Mouse (Mus musculus) spleen, postnatal 10 days (tissue): ENCODE data around the gene Cnn3.

Source experiments
- DNase-seq, 2 experiments: peaks; one replicate each; pipeline ENCODE4 v3.0.0; 2021 to 2022; ENCODE audit warnings: low spot score in 2 of 2

The Cnn3 gene

DNA sequence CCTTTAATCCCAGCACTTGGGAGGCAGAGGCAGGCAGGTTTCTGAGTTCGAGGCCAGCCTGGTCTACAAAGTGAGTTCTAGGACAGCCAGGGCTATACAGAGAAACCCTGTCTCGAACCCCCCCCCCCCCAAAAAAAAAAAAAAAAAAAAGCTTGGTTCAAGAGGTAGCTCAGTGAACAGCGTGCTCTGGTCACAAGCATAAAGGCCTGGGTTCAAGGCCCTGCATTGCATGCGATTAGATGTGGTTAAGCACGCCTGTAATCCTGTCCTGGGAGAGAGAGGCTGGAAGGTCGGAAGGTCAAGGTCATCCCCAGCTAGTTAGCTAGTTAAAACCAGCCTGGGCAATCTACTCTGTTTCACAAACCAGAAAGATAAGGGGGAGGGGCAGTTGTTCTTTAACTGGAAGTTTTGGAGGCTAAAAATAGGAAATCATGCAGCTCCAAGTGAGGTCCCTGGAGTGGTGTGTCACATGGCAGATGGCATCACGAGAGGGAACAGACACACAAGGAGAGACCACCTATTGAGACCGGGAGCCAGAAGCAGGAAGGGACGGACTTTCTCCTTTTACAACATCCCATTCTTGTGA lies 7.4 kb upstream of the Cnn3 start:
- DNase-seq = no peak

DNA sequence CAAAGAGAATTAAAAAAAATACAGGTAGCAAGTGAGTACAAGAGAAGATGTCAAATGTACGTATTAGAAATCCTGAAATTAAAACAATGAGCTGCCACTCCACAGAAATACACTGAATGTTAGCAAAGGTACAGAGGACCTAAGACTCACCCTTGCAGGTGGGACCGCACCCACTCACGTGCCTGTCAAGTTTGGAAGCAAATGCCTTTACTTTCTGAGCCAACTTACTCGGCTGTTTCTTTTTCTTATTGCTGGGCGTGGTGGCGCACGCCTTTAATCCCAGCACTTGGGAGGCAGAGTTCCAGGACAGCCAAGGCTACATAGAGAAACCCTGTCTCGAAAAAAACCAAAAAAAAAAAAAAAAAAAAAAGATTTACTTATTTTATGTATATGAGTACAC lies 3.9 kb upstream of the Cnn3 start:
- no peak for DNase-seq

DNA sequence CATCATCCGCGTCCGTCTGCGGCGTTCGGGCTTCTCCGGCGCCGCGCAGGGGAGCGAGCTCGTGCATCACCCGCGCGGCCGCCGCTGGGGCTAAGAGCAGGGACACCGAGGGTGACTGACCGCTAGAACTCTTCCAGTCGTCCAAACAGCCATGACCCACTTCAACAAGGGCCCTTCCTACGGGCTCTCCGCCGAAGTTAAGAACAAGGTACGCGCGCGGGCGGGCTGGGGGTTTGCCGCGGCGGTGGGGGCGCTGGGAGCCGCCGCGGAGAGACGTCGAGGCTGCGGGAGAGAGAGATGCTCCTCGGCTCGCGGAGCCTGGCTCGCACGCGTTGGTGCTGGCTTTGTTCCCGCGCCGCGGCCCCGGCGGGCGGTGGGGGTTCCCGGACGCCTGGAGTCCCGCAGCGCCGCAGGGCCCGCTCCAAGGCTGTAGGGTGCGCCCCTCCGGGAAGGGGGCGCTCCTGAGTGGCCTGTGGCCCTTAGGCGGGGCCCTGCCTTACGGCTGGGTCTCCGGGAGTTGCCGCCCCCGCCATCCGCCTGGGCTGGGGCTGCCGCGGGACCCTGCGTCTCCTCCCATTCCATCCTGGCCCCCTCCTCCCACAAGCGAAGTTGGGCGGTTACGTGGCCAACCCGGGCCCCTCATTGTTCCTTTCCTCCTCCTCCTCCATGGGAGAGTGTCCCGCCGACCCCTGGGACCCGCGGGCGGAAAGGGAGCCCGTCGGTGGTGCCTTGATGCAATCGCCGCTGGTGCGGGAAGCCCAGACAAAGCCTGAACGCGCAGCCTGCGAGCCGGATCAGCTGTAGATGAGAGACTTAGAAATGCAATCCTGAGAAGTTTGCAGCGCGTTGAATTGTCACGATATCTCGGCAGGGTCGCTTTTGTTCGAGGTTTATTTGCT lies 573 bp downstream of the Cnn3 start:
- DNase-seq = peak; percentile 62 to 79

- peak; percentile 27 to 31 for DNase-seq
Observed at GRCm38 (mm10) chr3:121427520-121427908, 1.2 kb downstream of the Cnn3 start.

GRCm38 (mm10) chr3:121428230-121428629 lies 1.9 kb downstream of the Cnn3 start:
- no peak for DNase-seq

- no peak for DNase-seq
Observed at GRCm38 (mm10) chr3:121428696-121429259, 2.5 kb downstream of the Cnn3 start.

- DNase-seq = no peak
Observed at GRCm38 (mm10) chr3:121429469-121429868, 3.2 kb downstream of the Cnn3 start.

- no peak for DNase-seq
Observed at GRCm38 (mm10) chr3:121430289-121430936, 4.1 kb downstream of the Cnn3 start.

DNA sequence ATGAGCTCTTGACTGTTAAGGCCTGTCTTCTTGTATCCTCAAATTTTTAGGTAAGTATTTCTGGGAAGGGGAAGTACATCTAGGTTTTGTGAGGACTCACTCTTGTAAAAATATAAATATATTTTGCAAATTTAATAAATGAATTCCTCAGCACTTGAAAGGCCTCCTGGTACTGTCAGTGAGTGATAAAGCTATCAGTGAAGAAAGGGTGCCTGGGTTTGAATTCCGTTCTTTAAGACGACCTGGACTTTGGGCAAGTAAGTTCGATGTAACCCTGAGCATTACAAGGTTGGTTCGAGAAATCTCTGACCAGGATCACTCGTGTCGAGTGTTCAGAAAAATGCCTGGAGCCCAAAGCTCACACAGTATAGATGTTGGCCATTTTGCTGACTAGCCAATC lies 7.1 kb downstream of the Cnn3 start:
- DNase-seq = no peak

GRCm38 (mm10) chr3:121433968-121434533 lies 7.8 kb downstream of the Cnn3 start:
- no peak for DNase-seq

GRCm38 (mm10) chr3:121435296-121435695 lies 9.0 kb downstream of the Cnn3 start:
- no peak for DNase-seq

DNA sequence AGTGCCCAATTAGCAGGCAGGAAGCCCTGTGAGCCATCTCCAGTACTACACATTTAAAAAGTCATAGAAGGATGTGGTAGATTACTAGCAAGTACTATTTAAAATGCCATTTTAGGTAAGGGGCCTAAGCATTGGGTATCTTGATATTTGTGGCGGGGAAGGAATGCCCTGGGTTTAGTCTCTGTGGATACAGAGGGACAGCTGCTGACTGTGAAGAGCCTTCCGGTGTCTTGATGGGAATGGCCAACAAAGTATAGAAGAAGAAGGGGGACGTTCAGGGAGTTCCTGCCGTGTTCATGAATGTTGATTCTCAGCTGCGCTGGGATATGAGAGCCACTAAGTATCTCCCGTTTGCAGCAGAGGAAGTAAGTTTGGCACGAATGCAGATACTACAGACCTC lies 10.8 kb downstream of the Cnn3 start:
- no peak for DNase-seq

DNA sequence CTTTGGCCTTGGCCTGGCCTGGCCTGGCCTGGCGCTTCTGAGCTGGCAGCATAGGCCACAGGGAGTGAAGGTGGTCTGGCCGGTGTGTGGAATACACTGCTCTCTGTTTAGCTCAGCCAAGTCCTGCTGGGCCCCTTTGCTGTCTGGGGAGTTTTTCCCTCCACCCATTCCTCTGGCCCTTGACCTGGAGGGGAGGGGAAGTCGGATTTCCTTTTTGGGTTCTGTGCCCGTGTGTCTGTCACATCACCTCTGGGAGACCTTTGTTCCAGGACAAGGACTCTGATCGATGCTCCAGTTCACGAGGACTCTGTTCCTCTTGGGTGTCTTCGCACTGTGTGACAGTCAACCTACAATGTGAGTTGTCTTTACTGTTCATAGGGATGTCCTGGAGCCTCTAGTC lies 11.7 kb downstream of the Cnn3 start:
- DNase-seq = no peak

DNA sequence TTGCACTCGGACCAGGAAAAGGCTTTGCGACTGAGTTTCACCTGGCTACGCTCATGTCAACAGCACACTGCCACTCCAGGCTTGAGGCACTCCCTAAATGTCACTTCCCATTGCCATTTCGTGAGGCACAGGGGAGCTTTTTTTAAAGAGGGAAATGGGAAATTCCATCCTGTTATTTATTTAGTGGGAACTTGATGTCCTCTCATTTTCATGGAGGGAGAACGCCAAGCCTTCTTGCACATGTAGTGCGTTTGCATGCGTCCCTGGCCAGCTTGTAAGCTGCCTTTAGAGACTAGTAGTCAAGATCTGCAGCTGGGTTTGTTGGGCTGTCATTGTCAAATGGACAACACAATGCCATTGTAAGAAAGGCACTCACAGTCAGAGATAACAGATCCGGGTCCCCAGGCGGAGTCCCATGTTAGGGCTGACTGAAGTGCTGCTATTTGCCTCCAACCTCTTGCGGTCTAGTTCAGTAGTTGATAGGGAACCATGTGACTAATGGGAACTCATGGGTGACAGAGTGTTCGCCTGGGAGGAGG lies 13.4 kb downstream of the Cnn3 start:
- DNase-seq = no peak

DNA sequence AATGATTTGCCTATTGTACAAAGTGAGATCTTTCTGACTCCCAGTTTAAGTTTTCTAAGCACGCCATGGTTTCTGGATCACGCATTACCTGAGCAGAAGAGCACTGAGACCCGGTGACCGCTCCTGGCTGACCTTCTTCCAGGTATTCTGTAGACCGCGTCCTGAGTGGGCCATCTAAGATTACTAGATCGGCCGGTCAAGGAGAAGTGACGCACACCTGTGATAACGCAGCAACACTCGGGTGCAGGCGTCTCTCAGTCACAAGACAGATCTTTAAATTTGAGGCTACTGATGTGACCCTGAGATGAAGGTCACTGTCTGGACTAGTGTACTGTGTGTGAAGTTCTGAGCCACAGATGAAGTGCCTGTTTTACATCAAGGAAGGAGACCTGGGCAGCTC lies 15.2 kb downstream of the Cnn3 start:
- no peak for DNase-seq

- no peak for DNase-seq
Observed at GRCm38 (mm10) chr3:121442288-121442687, 16.0 kb downstream of the Cnn3 start.

GRCm38 (mm10) chr3:121443861-121444271 lies 17.6 kb downstream of the Cnn3 start:
- no peak for DNase-seq

GRCm38 (mm10) chr3:121444414-121444813 lies 18.1 kb downstream of the Cnn3 start:
- no peak for DNase-seq

- DNase-seq = no peak
Observed at GRCm38 (mm10) chr3:121446454-121446853, 20.2 kb downstream of the Cnn3 start.

- DNase-seq = no peak
Observed at GRCm38 (mm10) chr3:121448029-121448468, 21.8 kb downstream of the Cnn3 start.

- DNase-seq = no peak
Observed at GRCm38 (mm10) chr3:121448606-121449005, 22.3 kb downstream of the Cnn3 start.

GRCm38 (mm10) chr3:121449527-121449926 lies 23.2 kb downstream of the Cnn3 start:
- no peak for DNase-seq
